Mouse (Mus musculus) embryo, embryonic 11.5 days (tissue): ENCODE measurements at regions not wholly inside any gene's neighbourhood (a gene's known extent, or its start where the extent isn't known, plus 50 kb on each side); places are given as distances from the start of the nearest gene placed in this dataset.

Experiments
- DNase-seq: peaks from one replicate; pipeline ENCODE4 v3.0.0-alpha.2; 2012; ENCODE audit warnings: low read depth, low spot score

DNA sequence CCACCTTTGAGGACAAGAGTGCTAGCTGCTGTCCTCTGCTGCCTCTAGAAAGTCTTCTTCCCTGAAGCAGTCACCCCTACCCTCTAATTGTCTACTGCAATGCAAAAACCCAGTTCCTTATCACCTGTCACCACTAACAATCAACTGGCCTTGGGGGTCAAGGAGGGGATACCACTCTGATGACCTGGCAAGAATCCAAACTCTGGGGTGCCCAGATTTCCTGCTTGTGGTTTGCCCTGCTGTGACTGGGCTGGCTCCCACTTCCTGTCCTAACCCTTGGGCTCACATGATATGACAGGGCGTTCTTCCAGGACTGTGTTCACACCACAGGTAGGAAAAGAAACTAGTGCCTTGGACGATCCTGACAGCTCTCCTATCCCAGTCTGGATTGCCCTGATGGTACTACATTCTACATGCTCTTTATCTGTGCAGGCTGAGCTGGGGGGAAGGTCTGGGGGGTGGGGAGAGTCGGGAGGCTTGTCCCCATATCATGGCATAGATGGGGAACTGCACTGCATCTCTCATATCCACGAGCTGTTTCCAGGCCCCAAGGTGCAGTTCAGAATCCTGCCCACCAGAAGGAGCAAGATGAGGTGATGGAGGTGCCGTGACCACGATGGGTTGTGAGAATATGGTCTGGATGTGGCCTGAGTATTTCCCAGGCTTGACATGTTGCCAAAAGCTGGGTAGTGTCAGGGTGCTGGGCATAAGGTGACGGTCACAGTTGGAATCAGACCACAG lies 81.0 kb downstream of the Maf start:
- DNase-seq: no peak

GRCm38 (mm10) chr8:115625072-115625471 lies 82.5 kb downstream of the Maf start:
- DNase-seq: no peak

DNA sequence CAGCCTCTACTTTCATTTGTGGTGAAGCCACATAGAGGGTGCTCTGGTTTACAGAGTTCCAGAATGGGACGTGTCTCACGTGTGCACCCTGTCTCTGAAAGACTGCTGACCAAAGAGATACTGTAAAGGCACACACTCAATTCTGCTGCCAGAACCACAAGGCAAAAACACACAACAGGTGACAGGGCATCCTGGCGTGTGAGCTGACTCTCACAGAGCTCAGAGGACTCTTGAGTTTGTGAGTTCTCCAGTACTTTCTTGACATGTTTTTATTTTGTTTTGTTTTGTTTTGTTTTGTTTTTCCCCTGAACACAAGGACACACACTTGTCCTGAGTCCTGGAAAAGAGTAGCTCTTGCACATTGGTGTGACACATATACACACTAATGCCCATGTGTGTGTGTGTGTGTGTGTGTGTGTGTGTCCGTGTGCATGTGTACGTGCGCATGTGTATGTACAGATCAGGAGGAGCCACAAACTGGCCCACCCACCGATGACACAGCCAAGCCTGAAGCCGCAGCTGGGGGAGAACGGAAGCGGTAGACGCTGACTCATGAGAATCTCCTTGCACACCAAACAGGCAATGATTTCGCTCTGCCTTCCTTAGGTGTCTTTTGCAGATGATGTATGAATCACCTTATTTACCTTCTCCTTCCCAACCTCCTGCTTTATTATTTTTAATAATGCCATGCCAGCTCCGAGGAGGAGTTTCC lies 89.4 kb downstream of the Maf start:
- DNase-seq: no peak

- DNase-seq: no peak
These were observed 90.6 kb downstream of the Maf start for GRCm38 (mm10) chr8:115616871-115617605.

DNA sequence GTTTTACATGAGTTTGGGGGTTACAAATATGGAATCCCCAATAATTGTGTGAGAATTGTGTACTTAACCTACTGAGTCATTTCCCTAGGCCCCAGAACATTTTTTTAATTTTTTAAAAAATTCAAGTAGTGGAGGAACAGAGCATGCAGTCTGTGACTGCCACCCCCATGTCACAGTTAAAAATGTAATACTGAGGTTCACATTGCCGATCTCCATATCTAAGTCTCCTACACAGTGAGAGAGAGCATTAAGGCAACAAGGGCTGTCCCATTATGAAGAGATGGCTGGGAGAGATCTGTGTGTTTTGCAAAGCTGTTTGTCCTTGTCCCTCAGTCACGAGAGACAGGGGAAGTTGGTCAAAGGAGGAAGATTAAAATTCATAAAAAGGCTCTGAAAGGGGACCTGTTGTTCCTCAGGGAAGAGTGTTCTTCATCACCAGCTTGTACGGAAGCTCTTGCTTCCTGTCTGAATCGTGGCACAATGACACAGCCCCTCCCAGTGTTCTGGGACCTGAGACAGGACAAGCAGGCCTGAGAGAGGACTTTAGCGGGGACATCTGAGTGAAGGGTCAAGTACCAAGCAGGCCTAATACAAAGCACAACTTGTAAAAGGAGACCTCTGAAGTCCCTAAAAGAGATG lies 93.5 kb downstream of the Maf start:
- DNase-seq: no peak

- DNase-seq: no peak
These were observed 95.5 kb downstream of the Maf start for GRCm38 (mm10) chr8:115612119-115612518.

DNA sequence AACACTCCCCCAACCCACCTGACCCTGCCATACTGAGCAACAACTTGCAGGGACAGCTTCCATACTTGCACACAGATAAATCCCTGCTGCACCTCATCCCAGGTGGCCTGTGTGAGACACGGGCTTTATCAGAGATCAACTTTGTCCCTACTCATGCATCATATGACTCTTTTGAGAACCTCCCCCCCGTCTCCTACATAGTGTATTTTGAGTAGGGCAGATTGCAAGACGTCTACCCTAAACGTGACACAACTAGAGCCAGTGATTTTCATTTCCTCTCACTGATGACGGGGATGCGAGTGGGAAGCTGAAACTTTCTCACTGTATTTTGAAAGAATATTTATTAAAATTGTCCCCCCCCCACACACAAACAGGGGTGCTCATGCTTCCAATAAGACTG lies 107.8 kb downstream of the Maf start:
- DNase-seq: no peak

- DNase-seq: no peak
These were observed 110.2 kb downstream of the Maf start for GRCm38 (mm10) chr8:115597226-115597953.

- no peak for DNase-seq
These were observed 117.9 kb downstream of the Maf start for GRCm38 (mm10) chr8:115589721-115590120.

DNA sequence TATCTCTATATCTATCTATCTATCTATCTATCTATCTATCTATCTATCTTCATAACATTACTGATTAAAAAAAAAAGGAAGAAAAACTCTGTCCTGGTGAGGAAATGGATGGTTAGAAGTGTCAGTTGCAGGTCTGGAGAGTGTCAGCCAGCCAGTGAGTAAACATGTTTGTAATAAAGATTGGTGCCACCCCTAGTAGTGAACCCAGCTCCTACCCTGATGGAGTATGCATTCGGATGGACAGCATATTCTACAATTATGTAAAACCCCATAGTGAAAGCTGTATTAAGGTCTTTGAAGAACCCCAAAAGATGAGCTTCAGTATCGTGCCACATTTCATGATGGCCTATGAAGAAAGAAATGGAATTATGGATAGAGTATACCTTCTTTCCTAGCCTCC lies 118.5 kb downstream of the Maf start:
- no peak for DNase-seq

GRCm38 (mm10) chr8:115584311-115584907 lies 123.2 kb downstream of the Maf start:
- DNase-seq: no peak

- no peak for DNase-seq
These were observed 124.4 kb downstream of the Maf start for GRCm38 (mm10) chr8:115583221-115583620.

DNA sequence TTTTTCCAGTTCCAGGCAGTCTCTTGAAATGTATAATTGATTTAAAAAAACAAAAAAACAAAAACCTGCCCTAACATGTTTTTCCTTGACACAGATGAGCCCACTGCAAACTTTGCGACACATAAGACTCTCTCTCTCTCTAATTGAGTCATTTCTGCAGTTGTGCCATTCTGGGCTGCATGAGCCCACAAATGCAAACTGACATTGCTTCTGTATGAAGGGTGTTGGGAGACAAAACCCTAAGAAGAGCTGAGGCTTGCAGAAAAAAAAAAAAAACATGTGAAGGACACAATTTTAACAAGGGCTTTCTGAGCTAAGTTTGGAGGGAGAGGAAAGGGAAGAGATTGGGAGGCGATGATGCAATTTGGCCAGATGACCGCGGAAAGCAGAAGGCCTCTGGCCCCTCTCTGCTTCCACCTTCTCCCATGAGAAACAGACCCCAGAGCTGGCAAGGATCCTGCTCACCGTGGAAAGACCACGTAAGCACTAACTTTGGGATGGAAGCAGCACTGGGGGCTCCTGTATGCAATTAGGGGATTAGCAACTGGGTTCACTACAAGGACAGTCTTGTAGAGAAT lies 125.6 kb downstream of the Maf start:
- DNase-seq: no peak

DNA sequence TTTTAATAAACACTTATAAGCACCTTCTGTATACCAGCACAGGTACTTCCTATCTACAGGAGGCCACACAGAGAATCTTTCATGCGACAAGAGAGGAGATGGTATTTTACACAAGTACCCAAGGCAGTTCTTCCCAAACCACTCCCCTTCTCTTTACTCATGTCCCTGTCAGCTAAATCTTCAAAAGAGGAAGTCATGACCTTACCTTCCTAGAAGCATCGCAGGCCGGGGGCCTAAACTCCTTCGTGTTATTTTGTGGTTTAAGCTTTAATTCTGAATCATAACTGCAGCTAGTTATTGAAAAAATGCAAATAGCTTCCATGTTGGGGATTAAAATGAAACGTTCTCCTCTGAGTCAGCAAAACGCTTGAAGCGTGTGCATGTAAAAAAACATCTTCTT lies 139.2 kb downstream of the Maf start:
- no peak for DNase-seq

DNA sequence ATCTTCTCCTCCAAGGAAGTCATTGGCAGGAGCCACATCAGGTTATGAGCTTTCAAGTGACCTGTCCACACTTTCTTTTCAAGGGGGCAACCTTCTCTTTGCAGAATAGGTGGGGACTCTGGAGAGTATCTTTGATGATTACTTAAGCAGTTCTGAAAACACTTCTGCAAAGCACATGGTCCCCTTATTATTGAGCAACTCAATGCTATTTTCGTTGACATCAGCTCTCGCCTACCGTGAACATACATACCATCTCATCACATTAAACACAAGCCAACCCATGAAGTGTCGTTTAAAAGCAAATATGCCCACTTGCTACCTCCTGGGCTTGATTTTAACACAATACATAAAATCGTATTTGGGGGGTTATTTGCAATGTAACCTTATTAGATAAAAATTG lies 141.8 kb downstream of the Maf start:
- no peak for DNase-seq

DNA sequence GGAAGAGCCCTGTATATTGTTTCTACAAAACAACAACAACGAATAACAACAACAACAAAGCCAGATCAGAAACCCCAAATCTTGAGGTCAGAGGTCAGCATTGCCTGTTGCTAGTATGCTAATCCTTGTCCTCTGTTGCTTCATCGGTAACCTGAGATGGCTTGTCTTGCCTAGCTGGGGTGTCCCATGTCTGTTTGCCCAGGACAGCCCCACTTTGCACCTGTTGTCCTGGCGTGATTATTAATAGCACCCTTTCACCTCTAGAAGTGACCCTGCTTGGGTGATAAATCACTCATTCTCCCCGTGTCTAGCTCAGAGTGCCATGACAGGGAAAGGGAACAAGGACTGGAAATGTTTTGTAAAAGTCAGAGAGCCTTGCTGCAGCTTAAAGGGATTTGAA lies 145.2 kb downstream of the Maf start:
- no peak for DNase-seq

DNA sequence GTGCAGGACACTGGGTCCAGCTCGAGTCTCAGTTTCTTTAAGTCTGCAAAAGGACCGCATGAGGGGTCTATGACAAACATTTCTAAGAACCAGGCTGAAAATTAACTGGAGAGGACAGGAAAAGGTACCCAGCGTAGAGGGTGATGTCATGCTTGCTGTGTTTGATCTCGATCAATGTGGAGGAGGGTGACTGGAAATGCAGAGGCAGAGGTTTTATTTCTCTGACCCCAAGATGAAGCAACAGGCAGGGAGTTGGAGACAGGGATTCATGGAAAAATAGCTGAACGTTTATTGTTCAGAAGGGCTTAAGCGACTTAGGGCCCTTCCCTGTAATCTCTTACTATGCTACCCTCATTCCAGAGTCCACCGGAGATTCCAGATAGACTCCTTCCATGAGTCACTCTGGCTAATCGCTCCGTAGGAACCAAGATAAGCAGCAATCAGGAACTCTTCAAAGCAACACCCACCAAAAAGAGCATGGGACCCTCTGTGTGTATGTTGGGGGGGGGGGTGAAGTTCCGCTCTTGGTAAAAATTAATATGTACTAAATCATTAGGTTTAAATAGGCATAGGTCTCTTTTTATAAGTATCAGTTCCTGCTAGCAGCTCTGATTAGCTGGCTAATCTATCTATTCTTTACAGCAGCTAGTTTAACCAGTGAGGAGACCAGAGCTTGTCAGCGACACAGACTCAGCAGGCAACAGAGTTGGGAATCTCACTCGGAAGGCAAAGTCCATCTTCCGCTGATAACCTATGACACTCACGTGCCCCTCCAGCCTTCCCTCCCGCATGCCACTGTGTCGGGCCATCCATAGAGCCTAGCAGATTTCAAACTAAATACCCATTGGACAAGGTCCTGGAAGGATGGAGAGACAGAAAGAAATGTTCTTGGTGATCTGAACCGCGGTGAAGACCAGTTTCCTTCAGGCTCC lies 146.3 kb downstream of the Maf start:
- DNase-seq: no peak

- no peak for DNase-seq
These were observed 152.1 kb downstream of the Maf start for GRCm38 (mm10) chr8:115555452-115555851.

- no peak for DNase-seq
These were observed 153.4 kb downstream of the Maf start for GRCm38 (mm10) chr8:115554185-115554584.

DNA sequence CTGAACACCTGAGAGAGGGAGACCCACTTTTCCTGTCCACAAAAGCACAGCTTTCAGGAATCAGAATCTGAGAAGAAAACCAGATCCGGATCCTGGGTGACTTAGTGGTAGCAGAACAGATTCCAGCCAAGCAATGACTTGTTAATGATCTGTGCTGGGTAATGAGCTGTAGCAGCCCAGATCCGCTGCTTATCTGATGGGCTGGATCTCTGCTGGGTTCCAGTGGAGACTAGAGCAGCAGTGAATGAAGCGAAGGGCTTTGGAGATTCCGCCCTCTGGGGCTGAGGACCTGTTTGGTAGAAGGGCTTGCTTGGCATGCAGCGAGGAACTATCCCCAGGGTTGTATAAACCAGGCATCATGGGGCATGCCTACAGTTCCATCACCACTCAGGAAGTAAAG lies 156.3 kb downstream of the Maf start:
- no peak for DNase-seq
